Mouse (Mus musculus): ENCODE data around the gene Gm26741.

- TF ChIP-seq EP300 (optimal IDR thresholded peaks at IDR 0.05) (no peak), CTCF (IDR thresholded peaks at IDR 0.05; ENCODE audit: low read depth) (no peak)
Measured at GRCm38 (mm10) chr10:52309196-52309595, 49.4 kb upstream of the Gm26741 start.
